Comparison of ENCODE assay signal across 21 mouse cellular contexts in the genomic region with DNA sequence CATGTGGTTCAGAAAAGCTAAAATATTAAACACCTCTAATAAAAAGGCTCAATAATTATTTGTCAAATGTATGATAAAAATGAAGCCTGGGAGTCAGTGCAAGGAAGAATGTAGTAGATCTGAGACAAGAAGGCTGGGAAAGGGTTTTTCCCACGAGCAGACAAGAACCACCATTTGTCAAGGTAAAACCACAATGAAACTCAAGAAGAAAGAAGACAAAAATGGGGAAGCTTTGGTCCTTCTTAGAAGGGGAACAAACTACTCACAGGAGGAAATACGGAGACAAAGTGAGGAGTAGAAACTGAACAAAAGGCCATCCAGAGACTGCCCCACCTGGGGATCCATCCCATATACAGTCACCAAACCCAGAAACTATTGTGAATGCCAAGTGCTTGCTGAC.
DNase-seq lines count a peak whose midpoint lies in the region; ATAC-seq and TF ChIP-seq lines count a peak whose summit lies in the region.
"Had no signal": no experiment of that assay in that cellular context is flagged by ENCODE, and none has a peak within 500 bp of the region (broad histone marks: within the 10 kb centered on the region; RNA-seq: fewer than 3 reads in every experiment).

No protein-coding gene starts in this region.

- H3K27ac ChIP-seq in midbrain, embryonic 11.5 days (ENCODE audit: low read depth, low read length): no peak overlapping the region
- no peak overlapping the region for H3K27ac ChIP-seq in midbrain, embryonic 13.5 days
- no peak overlapping the region for H3K27ac ChIP-seq in kidney, adult 2 months (ENCODE audit: insufficient read depth, low read depth, low read length)
- H3K27ac ChIP-seq: embryonic facial prominence, embryonic 10.5 days; embryonic facial prominence, embryonic 12.5 days; forebrain, embryonic 13.5 days; forebrain, embryonic 15.5 days had no signal

- no peaks in the 10 kb centered on the region for H3K4me1 ChIP-seq in midbrain, embryonic 11.5 days (ENCODE audit: control insufficient read depth, insufficient read depth, low read length)
- H3K4me1 ChIP-seq in midbrain, embryonic 13.5 days (replicated peaks): no peaks in the 10 kb centered on the region
- H3K4me1 ChIP-seq in kidney, adult 2 months (ENCODE audit: control insufficient read depth, insufficient read depth, low read length): no peaks in the 10 kb centered on the region
- H3K4me1 ChIP-seq: embryonic facial prominence, embryonic 10.5 days; embryonic facial prominence, embryonic 12.5 days; forebrain, embryonic 13.5 days; forebrain, embryonic 15.5 days had no signal

- ATAC-seq in midbrain, embryonic 11.5 days (ENCODE audit: low FRiP score): no peak
- ATAC-seq in midbrain, embryonic 13.5 days: no peak
- ATAC-seq in granulocyte monocyte progenitor cell, adult 5-6 weeks (replicated peaks; ENCODE audit: poor library complexity, severe bottlenecking): peak; percentile 65
- ATAC-seq: CD4-positive, CD25-positive, alpha-beta regulatory T cell, adult 4 months; forebrain, embryonic 13.5 days; forebrain, embryonic 15.5 days; forebrain, postnatal 0 days had no signal

- no peaks in the 10 kb centered on the region for H3K27me3 ChIP-seq in midbrain, embryonic 11.5 days (ENCODE audit: control insufficient read depth, insufficient read depth, low read length)
- H3K27me3 ChIP-seq in midbrain, embryonic 13.5 days: no peaks in the 10 kb centered on the region
- no peaks in the 10 kb centered on the region for H3K27me3 ChIP-seq in splenic B cell, adult 2 months (ENCODE audit: control insufficient read depth, insufficient read depth, low read length, poor library complexity, severe bottlenecking)
- no peaks in the 10 kb centered on the region for H3K27me3 ChIP-seq in kidney, adult 2 months (replicated peaks; ENCODE audit: control insufficient read depth, insufficient read depth, low read length)
- H3K27me3 ChIP-seq: embryonic facial prominence, embryonic 12.5 days; forebrain, embryonic 13.5 days; forebrain, embryonic 15.5 days had no signal

- no peaks in the 10 kb centered on the region for H3K36me3 ChIP-seq in midbrain, embryonic 11.5 days (ENCODE audit: control insufficient read depth, insufficient read depth, low read length)
- H3K36me3 ChIP-seq in midbrain, embryonic 13.5 days: no peaks in the 10 kb centered on the region
- H3K36me3 ChIP-seq in splenic B cell, adult 2 months (ENCODE audit: control insufficient read depth, insufficient read depth, low read length, poor library complexity, severe bottlenecking): no peaks in the 10 kb centered on the region
- H3K36me3 ChIP-seq in kidney, adult 2 months (ENCODE audit: control insufficient read depth, insufficient read depth, low read length): no peaks in the 10 kb centered on the region
- H3K36me3 ChIP-seq: embryonic facial prominence, embryonic 10.5 days; embryonic facial prominence, embryonic 12.5 days; forebrain, embryonic 15.5 days had no signal

- no peak for TF ChIP-seq CTCF in kidney, adult 2 months (conservative IDR thresholded peaks at IDR 0.05; ENCODE audit: insufficient read depth, insufficient read length, low read depth, low read length)

- no peak overlapping the region for H3K9ac ChIP-seq in midbrain, embryonic 11.5 days (ENCODE audit: low read length)
- H3K9ac ChIP-seq in midbrain, embryonic 13.5 days (replicated peaks): no peak overlapping the region
- H3K9ac ChIP-seq: embryonic facial prominence, embryonic 12.5 days; forebrain, embryonic 13.5 days; forebrain, embryonic 15.5 days; forebrain, postnatal 0 days had no signal

- TF ChIP-seq POLR2A in kidney, adult 2 months (IDR thresholded peaks at IDR 0.05; ENCODE audit: low read depth, low read length): no peak

- peak; percentile 17 for DNase-seq in midbrain, embryonic 11.5 days (ENCODE audit: low spot score, missing footprints)
- DNase-seq in splenic B cell, adult 2 months (ENCODE audit: low read depth, low spot score): peak; percentile 50
- no peak for DNase-seq in thymus, postnatal 0 days (ENCODE audit: low spot score)
- DNase-seq in kidney, adult 2 months: no peak
- DNase-seq: adrenal gland, adult 2 months; adrenal gland, postnatal 10 days; adrenal gland, postnatal 25 days; cerebellum, adult 11 months; cerebellum, adult 18-20 months; cerebellum, adult 8-10 months; cerebellum, adult 9-11 months; cerebellum, postnatal 14 days; cerebellum, postnatal 36 days; forebrain, postnatal 0 days had no signal

- WGBS in midbrain, embryonic 11.5 days: 84% methylated on average over 2 of the region's 2 CpGs
- 89% methylated on average over 2 of the region's 2 CpGs for whole genome bisulfite sequencing in midbrain, embryonic 13.5 days
- 76% methylated on average over 2 of the region's 2 CpGs for WGBS in kidney, adult 2 months

- H3K9me3 ChIP-seq in midbrain, embryonic 11.5 days (ENCODE audit: control insufficient read depth, low read length): no peaks in the 10 kb centered on the region
- H3K9me3 ChIP-seq in midbrain, embryonic 13.5 days: no peaks in the 10 kb centered on the region
- H3K9me3 ChIP-seq: embryonic facial prominence, embryonic 10.5 days; embryonic facial prominence, embryonic 12.5 days; forebrain, embryonic 13.5 days; forebrain, embryonic 15.5 days had no signal

- no peak overlapping the region for H3K4me2 ChIP-seq in midbrain, embryonic 11.5 days
- no peak overlapping the region for H3K4me2 ChIP-seq in midbrain, embryonic 13.5 days (replicated peaks)
- H3K4me2 ChIP-seq: embryonic facial prominence, embryonic 12.5 days; forebrain, embryonic 13.5 days; forebrain, embryonic 15.5 days had no signal

- no peak overlapping the region for H3K4me3 ChIP-seq in midbrain, embryonic 11.5 days (ENCODE audit: low read depth, low read length)
- H3K4me3 ChIP-seq in midbrain, embryonic 13.5 days (replicated peaks): no peak overlapping the region
- no peak overlapping the region for H3K4me3 ChIP-seq in kidney, adult 2 months (ENCODE audit: insufficient read depth, low read depth, low read length)
- H3K4me3 ChIP-seq: embryonic facial prominence, embryonic 10.5 days; embryonic facial prominence, embryonic 12.5 days; forebrain, embryonic 13.5 days; forebrain, embryonic 15.5 days had no signal

Comparison
In these comparisons a context has a peak if more than half of its experiments do, and no peak if none do; other contexts are left out.
1. DNase-seq: peak in midbrain, embryonic 11.5 days (single experiment) and splenic B cell, adult 2 months (single experiment); none in thymus, postnatal 0 days (single experiment) and kidney, adult 2 months (single experiment).